Mouse (Mus musculus): ENCODE measurements around the gene Prss38.

GRCm38 (mm10) chr11:59392300-59392699 lies 16.8 kb upstream of the Prss38 start:
- TF ChIP-seq GATA1 (IDR thresholded peaks at IDR 0.05; ENCODE audit: borderline replicate concordance, low read length): no peak
- TF ChIP-seq FLI1 (IDR thresholded peaks at IDR 0.05; ENCODE audit: low read length): no peak

All from megakaryocyte, embryonic 14.5 days (primary cell).